Mouse (Mus musculus) kidney, adult 2 months (tissue): Measurements from ENCODE around the gene Wfikkn1. TPM values are rescaled to one million over a fixed set of nuclear protein-coding genes. Genes with fewer than 3 reads are reported as not detected.

Experiments used
- DNase-seq: peaks from one replicate; pipeline ENCODE4 v3.0.0; 2021
- H3K27ac ChIP-seq: fragments of 200-500 bp; 2 replicates; pipeline ENCODE4 v1.5.1; 2012; ENCODE audit warnings: low read depth, low read length, control low read depth, inconsistent platforms; ENCODE audit not compliant: insufficient read depth
- H3K27me3 ChIP-seq: fragments of 200-500 bp; replicated peaks from 2 replicates; pipeline ENCODE4 v1.6.1; 2012; ENCODE audit warnings: mild to moderate bottlenecking, moderate library complexity, low read length, inconsistent platforms; ENCODE audit not compliant: control insufficient read depth, insufficient read depth
- H3K36me3 ChIP-seq: fragments of 200-500 bp; 2 replicates; pipeline ENCODE4 v1.6.1; 2012; ENCODE audit warnings: mild to moderate bottlenecking, moderate library complexity, low read length, inconsistent platforms; ENCODE audit not compliant: control insufficient read depth, insufficient read depth
- H3K4me1 ChIP-seq: fragments of 200-500 bp; 2 replicates; pipeline ENCODE4 v1.6.1; 2011; ENCODE audit warnings: low read length; ENCODE audit not compliant: control insufficient read depth, insufficient read depth
- H3K4me3 ChIP-seq: fragments of 200-500 bp; 2 replicates; pipeline ENCODE4 v1.5.1; 2011; ENCODE audit warnings: mild to moderate bottlenecking, low read depth, low read length, control low read depth; ENCODE audit not compliant: insufficient read depth
- CTCF ChIP-seq: fragments of 200-500 bp; conservative IDR thresholded peaks from 2 replicates; pipeline ENCODE4 v1.5.1; 2011; ENCODE audit warnings: low read depth, mild to moderate bottlenecking, control low read depth, low read length, moderate library complexity, mixed read lengths; ENCODE audit not compliant: insufficient read depth, insufficient read length
- POLR2A ChIP-seq: fragments of 200-500 bp; IDR thresholded peaks from one replicate; pipeline ENCODE4 v1.6.1; 2011; ENCODE audit warnings: low read depth, low read length, control low read depth
- WGBS: fragments of 180-500 bp; shearing (Covaris S2); methylation state at CpG from one replicate; pipeline ENCODE4 v1.1.7; 2018; 5-methylcytosine and 5-hydroxymethylcytosine counted together
- polyA plus RNA-seq: library from polyadenylated mRNA; depleted of rRNA; stranded (reverse); fragments of >200 nt; gene quantifications from 2 replicates; pipeline ENCODE4 v1.2.3, GENCODE M21; 2012; rRNA removed

Wfikkn1 gene
- polyA plus RNA-seq, 1 experiment, result 0.31 TPM

DNA sequence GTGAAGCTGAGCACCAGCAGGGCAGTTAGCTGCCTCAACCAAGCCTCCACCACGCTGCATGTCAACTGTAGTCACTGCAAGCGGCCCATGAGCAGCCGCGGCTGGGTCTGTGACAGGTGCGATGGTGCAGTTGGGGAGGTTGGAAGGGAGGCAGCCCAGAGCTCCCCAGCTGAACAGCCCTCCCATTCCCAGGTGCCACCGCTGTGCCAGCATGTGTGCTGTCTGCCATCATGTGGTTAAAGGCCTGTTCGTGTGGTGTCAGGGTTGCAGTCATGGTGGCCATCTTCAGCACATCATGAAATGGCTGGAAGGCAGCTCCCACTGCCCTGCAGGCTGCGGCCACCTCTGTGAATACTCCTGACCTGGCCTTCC, 52.4 kb downstream of the Wfikkn1 start:
- no peak overlapping the region for H3K27ac ChIP-seq
- peaks cover 20% of the 10 kb centered on the region for H3K4me1 ChIP-seq
- peak overlapping the region; percentile 67; the same call in 1 of the 2 replicates for H3K4me3 ChIP-seq
- no peaks in the 10 kb centered on the region for H3K27me3 ChIP-seq
- H3K36me3 ChIP-seq, result no peaks in the 10 kb centered on the region
- TF ChIP-seq CTCF, result no peak
- no peak for TF ChIP-seq POLR2A
- WGBS, result 81% methylated on average over 8 of the region's 8 CpGs
- DNase-seq, result no peak

Other genes starting within 250 kb of the Wfikkn1 start
- not detected in 2 replicates for gene Gng13, start 163.7 kb downstream of the Wfikkn1 start, polyA plus RNA-seq
- 0.75 and 1.5 TPM in 2 replicates for gene Chtf18, start 153.4 kb downstream of the Wfikkn1 start, polyA plus RNA-seq
- 20.7 and 26.4 TPM in 2 replicates for gene Rpusd1, start 153.2 kb downstream of the Wfikkn1 start, polyA plus RNA-seq
- 0.10 TPM in 1 of 2 replicates, not detected in the other for gene Mslnl, start 144.8 kb downstream of the Wfikkn1 start, polyA plus RNA-seq
- gene Msln, start 126.5 kb downstream of the Wfikkn1 start, polyA plus RNA-seq, result 3.3 and 3.9 TPM in 2 replicates
- gene Narfl, start 107.1 kb downstream of the Wfikkn1 start, polyA plus RNA-seq, result 47.5 and 50.5 TPM in 2 replicates
- gene Haghl, start 95.2 kb downstream of the Wfikkn1 start, polyA plus RNA-seq, result 58.9 and 62.8 TPM in 2 replicates
- gene Ccdc78, start 94.3 kb downstream of the Wfikkn1 start, polyA plus RNA-seq, result 0.06 and 0.12 TPM in 2 replicates
- gene Fam173a, start 88.0 kb downstream of the Wfikkn1 start, polyA plus RNA-seq, result 152 and 158 TPM in 2 replicates
- gene AC134908.4, start 85.2 kb downstream of the Wfikkn1 start, polyA plus RNA-seq, result 0.64 TPM in 1 of 2 replicates, not detected in the other
- 50.1 and 61.3 TPM in 2 replicates for gene Metrn, start 83.7 kb downstream of the Wfikkn1 start, polyA plus RNA-seq
- 3.6 TPM in 2 replicates for gene Fbxl16, start 71.8 kb downstream of the Wfikkn1 start, polyA plus RNA-seq
- gene Wdr24, start 57.2 kb downstream of the Wfikkn1 start, polyA plus RNA-seq, result 34.9 and 42.1 TPM in 2 replicates
- 132 and 139 TPM in 2 replicates for gene Jmjd8, start 52.0 kb downstream of the Wfikkn1 start, polyA plus RNA-seq
- gene Stub1, start 47.5 kb downstream of the Wfikkn1 start, polyA plus RNA-seq, result 140 and 144 TPM in 2 replicates
- gene Rhbdl1, start 43.6 kb downstream of the Wfikkn1 start, polyA plus RNA-seq, result 9.2 and 13.9 TPM in 2 replicates
- 26.3 and 50.3 TPM in 2 replicates for gene Gm20683, start 39.1 kb downstream of the Wfikkn1 start, polyA plus RNA-seq
- gene Rhot2, start 36.0 kb downstream of the Wfikkn1 start, polyA plus RNA-seq, result 133 and 147 TPM in 2 replicates
- 23.8 and 25.5 TPM in 2 replicates for gene Wdr90, start 19.4 kb downstream of the Wfikkn1 start, polyA plus RNA-seq
- gene Mcrip2, start 12.1 kb downstream of the Wfikkn1 start, polyA plus RNA-seq, result 258 and 286 TPM in 2 replicates
- gene Mettl26, start 5.8 kb downstream of the Wfikkn1 start, polyA plus RNA-seq, result 509 and 656 TPM in 2 replicates
- 31.3 and 34.8 TPM in 2 replicates for gene Rab40c, start 38.9 kb upstream of the Wfikkn1 start, polyA plus RNA-seq
- gene Pigq, start 64.1 kb upstream of the Wfikkn1 start, polyA plus RNA-seq, result 236 and 270 TPM in 2 replicates
- 16.0 and 21.0 TPM in 2 replicates for gene Nhlrc4, start 64.1 kb upstream of the Wfikkn1 start, polyA plus RNA-seq
- 7.2 and 8.3 TPM in 2 replicates for gene A930017K11Rik, start 71.7 kb upstream of the Wfikkn1 start, polyA plus RNA-seq
- 24.0 and 31.6 TPM in 2 replicates for gene Capn15, start 104.9 kb upstream of the Wfikkn1 start, polyA plus RNA-seq
- gene Rab11fip3, start 188.7 kb upstream of the Wfikkn1 start, polyA plus RNA-seq, result 454 and 517 TPM in 2 replicates
- 63.0 and 74.9 TPM in 2 replicates for gene Decr2, start 209.5 kb upstream of the Wfikkn1 start, polyA plus RNA-seq
- 36.2 and 45.6 TPM in 2 replicates for gene Nme4, start 214.7 kb upstream of the Wfikkn1 start, polyA plus RNA-seq
- gene Tmem8, start 232.4 kb upstream of the Wfikkn1 start, polyA plus RNA-seq, result 431 and 538 TPM in 2 replicates
- 130 and 137 TPM in 2 replicates for gene Mrpl28, start 242.6 kb upstream of the Wfikkn1 start, polyA plus RNA-seq